Mouse (Mus musculus) forebrain, embryonic 14.5 days (tissue): ENCODE results near the gene Olfr998. TPM values are rescaled to one million over a fixed set of nuclear protein-coding genes. Genes with fewer than 3 reads are reported as not detected.
"Not testable (repeated sequence)": the region's sequence is repeated elsewhere in the genome, so short reads cannot be mapped to it uniquely, and the experiment has no call there.

Experiments used
- ATAC-seq: fragments of 200-750 bp; cut with Nextera tagmentation; 2 replicates; pipeline ENCODE4 v1.8.0; 2017; ENCODE audit warnings: mild to moderate bottlenecking, moderate library complexity
- DNase-seq: peaks from one replicate; pipeline ENCODE4 v3.0.0-alpha.2; 2015; ENCODE audit warnings: low spot score
- H3K27ac ChIP-seq: fragments of 300-500 bp; sonication (generic); 2 replicates; pipeline ENCODE4 v1.5.1; 2014; ENCODE audit warnings: low read depth, mild to moderate bottlenecking, control low read depth, low read length, moderate library complexity
- H3K27me3 ChIP-seq: fragments of 300-500 bp; sonication (generic); replicated peaks from 2 replicates; pipeline ENCODE4 v1.6.1; 2014; ENCODE audit warnings: low read length, control low read depth, mixed read lengths; ENCODE audit not compliant: control insufficient read depth, insufficient read depth
- H3K36me3 ChIP-seq: fragments of 300-500 bp; sonication (generic); 2 replicates; pipeline ENCODE4 v1.6.1; 2014; ENCODE audit warnings: low read length, control low read depth; ENCODE audit not compliant: control insufficient read depth, insufficient read depth
- H3K4me1 ChIP-seq: fragments of 300-500 bp; sonication (generic); 2 replicates; pipeline ENCODE4 v1.6.1; 2014; ENCODE audit warnings: antibody characterized with exemption, low read length, control low read depth; ENCODE audit not compliant: control insufficient read depth, insufficient read depth
- H3K4me2 ChIP-seq: fragments of 300-500 bp; sonication (generic); 2 replicates; pipeline ENCODE4 v1.6.1; 2014; ENCODE audit warnings: mild to moderate bottlenecking, control low read depth, low read length
- H3K4me3 ChIP-seq: fragments of 300-500 bp; sonication (generic); 2 replicates; pipeline ENCODE4 v1.5.1; 2014; ENCODE audit warnings: low read depth, low read length, control low read depth
- H3K9ac ChIP-seq: fragments of 300-500 bp; sonication (generic); 2 replicates; pipeline ENCODE4 v1.6.1; 2014; ENCODE audit warnings: mild to moderate bottlenecking, low read length, control low read depth, moderate library complexity
- H3K9me3 ChIP-seq: fragments of 300-500 bp; sonication (generic); replicated peaks from 2 replicates; pipeline ENCODE4 v1.6.1; 2016; ENCODE audit warnings: low read length, control low read depth, mixed read lengths; ENCODE audit not compliant: control insufficient read depth
- WGBS: fragments of 180-500 bp; shearing (Covaris S2); extraction: QIAGEN DNeasy Blood & Tissue Kit; methylation state at CpG from one replicate; pipeline ENCODE4 v1.1.7; 2014; 5-methylcytosine and 5-hydroxymethylcytosine counted together
- polyA plus RNA-seq: library from polyadenylated mRNA; unstranded; fragments of >200 nt; fragmentation: Nextera tagmentation; extraction: Ambion mirVana; gene quantifications from 2 replicates; pipeline ENCODE4 v1.2.1, GENCODE M21; 2014

Gene Olfr998
- polyA plus RNA-seq = not detected in 2 replicates

DNA sequence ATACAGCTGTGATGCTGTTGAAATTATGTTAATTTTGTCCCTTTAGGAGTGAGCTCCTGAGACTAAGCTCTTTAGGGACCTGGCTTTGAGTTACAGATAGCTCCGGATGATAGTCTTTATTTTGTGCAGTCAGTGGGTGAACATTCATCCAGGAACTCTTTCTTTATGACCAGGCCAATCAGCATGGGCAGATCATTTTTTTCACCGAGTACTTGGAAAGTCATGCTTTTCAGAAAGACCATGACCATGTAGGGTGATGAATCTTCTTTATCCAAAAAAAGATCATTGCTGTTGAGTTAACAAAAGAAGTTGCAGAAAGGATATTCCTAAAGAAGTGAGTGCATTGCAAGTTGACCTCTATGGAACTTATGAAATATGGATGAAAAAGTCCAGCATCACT is at the start of gene Olfr998:
TSS of gene Olfr998 (plus strand) at position 301 of the 400 bp plus-strand sequence.
- H3K4me1 ChIP-seq, H3K4me3 ChIP-seq, H3K36me3 ChIP-seq, H3K27ac ChIP-seq, DNase-seq, H3K9me3 ChIP-seq, H3K4me2 ChIP-seq, H3K27me3 ChIP-seq, ATAC-seq, H3K9ac ChIP-seq: not testable (repeated sequence)
- WGBS = 81% methylated on average over 2 of the region's 2 CpGs

DNA sequence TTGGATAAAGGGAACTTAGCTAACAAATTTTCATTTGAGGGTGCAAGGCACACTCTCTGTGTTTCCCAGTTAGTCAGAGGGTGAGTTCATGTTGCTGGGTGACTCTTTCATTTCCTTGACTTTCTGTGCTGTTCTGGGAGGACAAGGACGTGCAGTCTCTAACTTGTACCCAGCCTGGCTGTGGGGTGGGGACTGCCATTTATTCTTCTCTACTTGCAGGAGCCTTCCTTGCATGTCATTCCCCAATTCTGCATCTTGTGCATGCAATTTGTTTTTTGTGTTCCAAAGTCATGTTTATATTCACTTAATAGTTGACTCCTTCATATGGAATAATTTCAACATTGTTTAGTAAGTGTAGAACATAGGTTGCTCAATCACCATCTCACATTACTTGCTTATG is 33.9 kb upstream of the Olfr998 start:
- no peaks in the 10 kb centered on the region for H3K36me3 ChIP-seq
- no peak overlapping the region for H3K9ac ChIP-seq
- H3K4me2 ChIP-seq = no peak overlapping the region
- H3K27ac ChIP-seq = no peak overlapping the region
- DNase-seq (no peak), ATAC-seq (no peak)
- no peak overlapping the region for H3K4me3 ChIP-seq
- 73% methylated on average over 1 of the region's 1 CpGs for WGBS
- no peaks in the 10 kb centered on the region for H3K9me3 ChIP-seq
- no peaks in the 10 kb centered on the region for H3K4me1 ChIP-seq
- no peaks in the 10 kb centered on the region for H3K27me3 ChIP-seq

DNA sequence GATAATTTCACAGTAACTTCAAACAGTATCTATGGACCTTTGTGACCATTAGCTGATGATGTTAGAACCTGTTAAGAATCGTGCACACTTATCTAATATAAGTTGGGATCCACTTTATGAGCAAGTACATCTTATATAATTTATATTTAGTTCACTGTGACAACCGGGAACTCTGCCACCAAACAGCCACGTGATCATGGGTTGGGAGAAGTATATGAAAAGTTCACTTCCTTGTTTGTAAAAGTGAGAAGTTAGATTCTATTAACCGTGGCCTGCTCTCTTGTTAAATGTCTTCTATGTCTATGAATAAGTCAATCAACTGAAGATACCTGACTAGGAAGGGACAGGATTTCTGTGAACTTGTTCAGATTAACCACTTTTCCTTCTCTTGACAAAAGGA is 28.5 kb upstream of the Olfr998 start:
- no peak overlapping the region for H3K4me2 ChIP-seq
- no peak overlapping the region for H3K4me3 ChIP-seq
- H3K9me3 ChIP-seq = no peaks in the 10 kb centered on the region
- no peaks in the 10 kb centered on the region for H3K4me1 ChIP-seq
- no peak for DNase-seq
- no peak for ATAC-seq
- no peak overlapping the region for H3K9ac ChIP-seq
- H3K36me3 ChIP-seq = no peaks in the 10 kb centered on the region
- no peaks in the 10 kb centered on the region for H3K27me3 ChIP-seq
- no peak overlapping the region for H3K27ac ChIP-seq
- WGBS = 73% methylated on average over 4 of the region's 4 CpGs

DNA sequence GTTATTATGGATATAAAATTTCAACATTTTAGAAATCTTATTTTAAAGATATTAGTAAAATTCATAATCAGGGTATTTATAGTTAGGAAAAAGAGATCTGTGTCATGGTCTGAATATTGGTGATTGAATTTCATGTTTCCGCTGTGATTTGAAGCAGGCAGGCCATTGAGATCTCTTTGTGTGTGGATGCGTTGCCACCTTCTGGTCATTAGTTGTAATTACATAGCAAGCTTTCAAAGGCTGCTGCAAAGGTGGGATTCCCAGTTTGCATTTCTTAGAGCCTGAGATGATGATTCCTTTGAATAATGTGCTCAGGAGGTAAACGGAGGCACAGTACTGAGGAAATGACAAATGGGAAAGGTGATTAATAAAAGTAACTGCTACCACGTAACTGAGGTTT is 27.6 kb upstream of the Olfr998 start:
- Histone ChIP-seq H3K9me3 (no peaks in the 10 kb centered on the region), H3K27ac (no peak overlapping the region), H3K27me3 (no peaks in the 10 kb centered on the region), H3K36me3 (no peaks in the 10 kb centered on the region), H3K9ac (no peak overlapping the region), H3K4me3 (no peak overlapping the region), H3K4me2 (no peak overlapping the region), H3K4me1 (no peaks in the 10 kb centered on the region)
- ATAC-seq = peak; percentile 76; the same call in 1 of the 2 replicates
- DNase-seq = peak; percentile 79
- WGBS = 24% methylated on average over 4 of the region's 4 CpGs

DNA sequence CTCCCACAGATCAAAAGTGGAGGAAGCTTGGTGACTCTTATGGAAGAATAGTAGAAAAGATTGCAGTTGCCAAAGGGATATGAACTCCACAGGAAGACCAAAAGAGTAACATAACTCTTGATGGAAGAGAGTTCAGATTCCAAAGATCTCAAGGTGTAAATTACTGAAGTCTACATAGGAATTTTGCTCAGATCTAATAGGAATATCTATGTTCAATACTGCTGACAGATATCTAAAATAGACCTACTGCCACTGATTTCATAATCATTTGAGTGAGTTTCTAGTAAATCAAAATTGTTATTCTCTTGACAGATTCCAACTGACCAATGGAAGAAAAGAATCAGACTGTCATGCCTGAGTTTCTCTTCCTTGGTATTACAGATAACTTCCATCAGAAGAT is 9.8 kb upstream of the Olfr998 start, which contains the start of gene Olfr996:
TSS of gene Olfr996 (plus strand) at position 301 of the 400 bp plus-strand sequence.
- ATAC-seq = no peak
- Histone ChIP-seq H3K27me3 (no peaks in the 10 kb centered on the region), H3K9ac (no peak within 1 kb of the TSS)

DNA sequence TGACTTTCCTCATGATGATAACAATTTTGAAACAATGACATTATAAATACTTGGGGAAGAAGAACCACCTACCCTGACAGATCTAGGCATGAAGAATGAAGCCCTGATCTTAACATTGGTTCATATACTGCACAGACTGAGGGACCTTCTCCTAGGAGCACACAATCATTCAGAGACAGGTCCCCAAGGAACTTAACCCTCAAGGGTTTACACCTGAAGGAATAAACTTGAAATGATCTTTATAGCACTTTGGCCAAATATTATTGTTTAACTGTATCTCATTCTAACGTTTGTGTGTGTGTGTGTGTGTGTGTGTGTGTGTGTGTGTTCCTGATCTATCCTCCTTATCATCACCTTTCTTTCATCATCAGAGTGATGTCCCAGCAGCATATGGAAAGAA is 23.1 kb downstream of the Olfr998 start, which contains the start of gene Olfr1000:
TSS of gene Olfr1000 (minus strand) at position 101 of the 400 bp plus-strand sequence.
- Histone ChIP-seq H3K27me3 (no peaks in the 10 kb centered on the region), H3K9me3 (no peaks in the 10 kb centered on the region), H3K27ac (no peak within 1 kb of the TSS), H3K4me3 (no peak within 1 kb of the TSS), H3K4me1 (no peaks in the 10 kb centered on the region), H3K9ac (no peak within 1 kb of the TSS), H3K36me3 (no peaks in the 10 kb centered on the region), H3K4me2 (no peak within 1 kb of the TSS)
- DNase-seq (no peak), ATAC-seq (no peak)
- WGBS = 83% methylated on average over 1 of the region's 1 CpGs

More for the DNA sequence above, 9.8 kb upstream of the Olfr998 start, which contains the start of gene Olfr996:
- no peak within 1 kb of the TSS for H3K4me2 ChIP-seq
- DNase-seq = no peak
- H3K4me3 ChIP-seq = no peak within 1 kb of the TSS
- H3K36me3 ChIP-seq = no peaks in the 10 kb centered on the region
- H3K4me1 ChIP-seq = no peaks in the 10 kb centered on the region
- H3K27ac ChIP-seq = no peak within 1 kb of the TSS
- no peaks in the 10 kb centered on the region for H3K9me3 ChIP-seq

Other genes starting within 250 kb of the Olfr998 start
- not detected in 2 replicates for gene Olfr987, start 249.6 kb upstream of the Olfr998 start, polyA plus RNA-seq
- not detected in 2 replicates for gene Olfr988, start 225.7 kb upstream of the Olfr998 start, polyA plus RNA-seq
- gene Olfr992, start 179.5 kb upstream of the Olfr998 start, polyA plus RNA-seq = not detected in 2 replicates
- gene Olfr993, start 174.1 kb upstream of the Olfr998 start, polyA plus RNA-seq = not detected in 2 replicates
- gene Olfr994, start 152.5 kb upstream of the Olfr998 start, polyA plus RNA-seq = not detected in 2 replicates
- not detected in 2 replicates for gene Olfr995, start 145.3 kb upstream of the Olfr998 start, polyA plus RNA-seq
- gene 4833423E24Rik, start 69.9 kb upstream of the Olfr998 start, polyA plus RNA-seq = 0.08 and 0.12 TPM in 2 replicates
- gene Olfr996, start 9.7 kb upstream of the Olfr998 start, polyA plus RNA-seq = not detected in 2 replicates
- not detected in 2 replicates for gene Olfr1000, start 23.0 kb downstream of the Olfr998 start, polyA plus RNA-seq
- gene Olfr1002, start 61.8 kb downstream of the Olfr998 start, polyA plus RNA-seq = not detected in 2 replicates
- gene Olfr154, start 75.5 kb downstream of the Olfr998 start, polyA plus RNA-seq = not detected in 2 replicates
- not detected in 2 replicates for gene Olfr1006, start 89.8 kb downstream of the Olfr998 start, polyA plus RNA-seq
- not detected in 2 replicates for gene Olfr1008, start 100.5 kb downstream of the Olfr998 start, polyA plus RNA-seq
- not detected in 2 replicates for gene Olfr1009, start 126.5 kb downstream of the Olfr998 start, polyA plus RNA-seq
- gene Olfr1012, start 173.8 kb downstream of the Olfr998 start, polyA plus RNA-seq = not detected in 2 replicates
- not detected in 2 replicates for gene Olfr1013, start 178.2 kb downstream of the Olfr998 start, polyA plus RNA-seq
- not detected in 2 replicates for gene Olfr1014, start 183.8 kb downstream of the Olfr998 start, polyA plus RNA-seq
- gene Olfr1015, start 193.1 kb downstream of the Olfr998 start, polyA plus RNA-seq = not detected in 2 replicates
- not detected in 2 replicates for gene Olfr1016, start 213.6 kb downstream of the Olfr998 start, polyA plus RNA-seq
- not detected in 2 replicates for gene Olfr1018, start 229.5 kb downstream of the Olfr998 start, polyA plus RNA-seq